Mouse (Mus musculus) heart, embryonic 10.5 days (tissue): ENCODE data around the gene Vwa2. TPM values are rescaled to one million over a fixed set of nuclear protein-coding genes. Genes with fewer than 3 reads are reported as not detected.
A peak's percentile ranks its signal among the peaks of the same experiment; 100 is the strongest.

ENCODE experiments used
- DNase-seq: peaks from one replicate; pipeline ENCODE4 v3.0.0-alpha.2; 2017; ENCODE audit warnings: low spot score
- H3K27ac ChIP-seq: fragments of 300-500 bp; sonication (generic); 2 replicates; pipeline ENCODE4 v1.5.1; 2016; ENCODE audit warnings: mild to moderate bottlenecking
- H3K27me3 ChIP-seq: fragments of 300-500 bp; sonication (generic); 2 replicates; pipeline ENCODE4 v1.6.1; 2016; ENCODE audit warnings: mild to moderate bottlenecking; ENCODE audit not compliant: poor library complexity, insufficient read depth, severe bottlenecking
- H3K36me3 ChIP-seq: fragments of 300-500 bp; sonication (generic); 2 replicates; pipeline ENCODE4 v1.6.1; 2016; ENCODE audit warnings: mild to moderate bottlenecking, moderate library complexity
- H3K4me1 ChIP-seq: fragments of 300-500 bp; sonication (generic); 2 replicates; pipeline ENCODE4 v1.6.1; 2016; ENCODE audit warnings: mild to moderate bottlenecking
- H3K4me3 ChIP-seq: fragments of 300-500 bp; sonication (generic); 2 replicates; pipeline ENCODE4 v1.5.1; 2016; ENCODE audit warnings: mild to moderate bottlenecking, moderate library complexity
- H3K9me3 ChIP-seq: fragments of 300-500 bp; sonication (generic); 2 replicates; pipeline ENCODE4 v1.6.1; 2016; ENCODE audit warnings: mild to moderate bottlenecking, moderate library complexity
- WGBS: fragments of 180-500 bp; shearing (Covaris S2); methylation state at CpG from one replicate; pipeline ENCODE4 v1.1.7; 2016; 5-methylcytosine and 5-hydroxymethylcytosine counted together
- polyA plus RNA-seq: library from polyadenylated mRNA; unstranded; fragments of >200 nt; fragmentation: Nextera tagmentation; extraction: Ambion mirVana; gene quantifications from 2 replicates; pipeline ENCODE4 v1.2.1, GENCODE M21; 2016

The Vwa2 gene
- polyA plus RNA-seq, 1 experiment from 2014 or later = 1.9 TPM

DNA sequence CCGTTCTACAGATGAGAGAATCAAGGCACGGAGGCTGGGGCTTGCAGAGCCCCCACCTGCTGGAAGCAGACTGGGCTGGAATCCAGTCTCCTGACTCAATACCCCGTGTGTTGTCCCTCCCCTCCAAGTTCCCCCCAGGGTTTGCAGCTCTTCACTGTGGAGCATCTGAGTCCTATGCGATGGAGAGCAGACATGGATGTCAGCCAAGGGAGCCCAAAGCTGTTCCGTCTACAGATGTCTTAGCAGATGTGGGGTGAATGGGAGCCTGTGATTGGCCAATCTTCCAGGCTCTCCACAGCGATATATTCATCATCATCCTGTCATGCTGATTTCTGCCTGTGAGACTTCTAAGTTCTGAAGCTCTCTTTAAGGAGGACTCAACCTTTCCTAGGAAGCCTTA, 3.3 kb downstream of the Vwa2 start:
- 69% methylated on average over 6 of the region's 6 CpGs for WGBS
- no peak overlapping the region for H3K4me3 ChIP-seq
- H3K27ac ChIP-seq = no peak overlapping the region
- no peak for DNase-seq
- H3K27me3 ChIP-seq = peaks cover 85% of the 10 kb centered on the region
- H3K36me3 ChIP-seq = no peaks in the 10 kb centered on the region
- no peaks in the 10 kb centered on the region for H3K9me3 ChIP-seq
- peaks cover 36% of the 10 kb centered on the region for H3K4me1 ChIP-seq

DNA sequence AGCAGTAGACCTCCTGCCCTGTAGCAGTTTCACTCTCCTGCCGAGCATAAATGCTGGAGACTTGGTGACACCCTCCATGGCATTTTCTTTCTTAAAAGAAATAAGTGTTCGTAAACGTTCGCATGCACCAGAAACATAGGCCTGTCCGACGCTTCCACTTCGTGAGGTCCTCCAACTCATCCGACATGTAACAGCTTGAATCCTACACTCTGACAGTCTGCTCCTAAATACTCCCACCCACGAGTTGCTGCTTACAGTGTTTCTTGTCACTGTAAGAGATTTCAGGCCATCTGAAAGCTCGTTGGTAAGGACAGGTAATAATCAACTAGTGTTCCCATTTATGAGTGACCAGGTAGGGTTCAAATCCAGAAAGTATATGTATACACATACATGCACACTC, 13.8 kb downstream of the Vwa2 start:
- H3K36me3 ChIP-seq = no peaks in the 10 kb centered on the region
- peaks cover 26% of the 10 kb centered on the region for H3K4me1 ChIP-seq
- no peak for DNase-seq
- WGBS = 78% methylated on average over 10 of the region's 10 CpGs
- no peak overlapping the region for H3K27ac ChIP-seq
- peaks cover 4% of the 10 kb centered on the region; the same call in 1 of the 2 replicates for H3K27me3 ChIP-seq
- no peaks in the 10 kb centered on the region for H3K9me3 ChIP-seq
- H3K4me3 ChIP-seq = no peak overlapping the region

DNA sequence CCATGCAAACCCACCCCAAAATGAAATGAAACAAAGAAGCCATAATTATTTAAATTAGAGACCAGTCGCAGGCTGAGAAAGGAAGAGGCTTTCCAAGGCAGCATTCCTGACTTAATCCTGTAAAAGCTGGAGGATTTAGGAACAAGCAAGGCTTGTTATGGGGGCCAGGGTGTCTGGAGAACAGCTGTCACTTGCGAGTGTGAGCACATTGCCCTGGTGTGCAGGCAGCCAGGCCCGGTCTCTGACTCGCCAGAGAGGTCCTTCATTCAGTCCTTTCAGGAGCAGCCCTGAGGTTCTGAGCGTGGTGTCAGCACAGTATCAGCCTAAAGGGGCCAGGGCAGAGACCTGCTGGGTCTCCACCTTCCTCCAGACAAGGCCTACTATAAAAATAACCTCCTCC, 14.6 kb downstream of the Vwa2 start:
- Histone ChIP-seq H3K27me3 (no peaks in the 10 kb centered on the region), H3K9me3 (no peaks in the 10 kb centered on the region), H3K36me3 (no peaks in the 10 kb centered on the region), H3K27ac (no peak overlapping the region), H3K4me3 (no peak overlapping the region), H3K4me1 (peaks cover 18% of the 10 kb centered on the region)
- WGBS = 55% methylated on average over 5 of the region's 5 CpGs
- no peak for DNase-seq

GRCm38 (mm10) chr19:56891438-56891837, 17.4 kb downstream of the Vwa2 start:
- DNase-seq = no peak
- H3K27ac ChIP-seq = 0 out of 2 replicates have a peak overlapping the region, but pooled peaks have one; percentile 10

DNA sequence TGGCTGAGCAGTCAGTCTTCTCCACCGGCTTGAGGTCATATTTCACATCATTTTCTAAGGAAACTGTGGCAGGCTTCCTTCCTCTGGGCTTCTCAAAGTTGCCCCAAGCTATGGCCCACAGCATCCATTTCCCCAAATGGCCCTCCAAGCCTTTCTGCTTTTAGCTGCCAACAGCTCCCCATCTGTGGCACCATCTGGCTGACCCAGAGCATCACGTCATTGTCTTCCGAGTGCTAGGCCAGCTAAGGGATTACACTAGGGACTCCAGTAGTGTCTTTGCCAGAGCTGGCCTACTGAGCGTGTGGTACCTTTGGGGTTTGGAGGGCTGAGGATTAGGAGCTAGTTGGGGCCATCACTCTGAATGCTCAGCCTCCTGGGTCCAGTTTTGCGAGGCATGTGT, 18.5 kb downstream of the Vwa2 start:
- no peaks in the 10 kb centered on the region for H3K27me3 ChIP-seq
- no peak overlapping the region for H3K27ac ChIP-seq
- no peak for DNase-seq
- no peak overlapping the region for H3K4me3 ChIP-seq
- H3K4me1 ChIP-seq = peaks cover 18% of the 10 kb centered on the region
- H3K9me3 ChIP-seq = no peaks in the 10 kb centered on the region
- 86% methylated on average over 5 of the region's 5 CpGs for WGBS
- no peaks in the 10 kb centered on the region for H3K36me3 ChIP-seq

More at GRCm38 (mm10) chr19:56891438-56891837, 17.4 kb downstream of the Vwa2 start:
- WGBS = 46% methylated on average over 2 of the region's 2 CpGs
- Histone ChIP-seq H3K27me3 (no peaks in the 10 kb centered on the region), H3K36me3 (no peaks in the 10 kb centered on the region), H3K4me1 (peaks cover 17% of the 10 kb centered on the region), H3K9me3 (no peaks in the 10 kb centered on the region), H3K4me3 (no peak overlapping the region)

- Histone ChIP-seq H3K4me1 (peaks cover 18% of the 10 kb centered on the region), H3K36me3 (no peaks in the 10 kb centered on the region), H3K27me3 (no peaks in the 10 kb centered on the region), H3K4me3 (no peak overlapping the region), H3K9me3 (no peaks in the 10 kb centered on the region), H3K27ac (no peak overlapping the region)
- DNase-seq = no peak
- WGBS = 77% methylated on average over 5 of the region's 5 CpGs
These were observed 19.3 kb downstream of the Vwa2 start for GRCm38 (mm10) chr19:56893326-56893725.

DNA sequence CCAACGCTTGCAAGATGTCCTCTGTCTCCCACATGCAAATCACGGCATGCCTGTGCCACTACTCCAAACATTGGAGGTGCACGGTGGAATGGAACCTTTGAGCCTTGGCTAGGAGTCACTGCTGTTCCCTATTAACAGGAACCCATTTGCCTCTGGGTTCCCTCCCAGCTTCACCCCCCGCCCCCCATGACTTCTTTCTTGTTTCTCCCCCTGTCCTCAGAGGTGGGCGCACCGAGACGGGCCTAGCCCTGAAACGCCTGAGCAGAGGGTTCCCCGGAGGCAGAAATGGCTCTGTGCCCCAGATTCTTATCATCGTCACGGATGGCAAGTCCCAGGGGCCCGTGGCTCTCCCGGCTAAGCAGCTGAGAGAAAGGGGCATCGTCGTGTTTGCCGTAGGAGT, 23.6 kb downstream of the Vwa2 start:
- no peak for DNase-seq
- H3K4me1 ChIP-seq = peaks cover 10% of the 10 kb centered on the region
- H3K9me3 ChIP-seq = no peaks in the 10 kb centered on the region
- H3K36me3 ChIP-seq = no peaks in the 10 kb centered on the region
- H3K27ac ChIP-seq = no peak overlapping the region
- no peak overlapping the region for H3K4me3 ChIP-seq
- H3K27me3 ChIP-seq = peaks cover 14% of the 10 kb centered on the region; the same call in 1 of the 2 replicates
- WGBS = 82% methylated on average over 16 of the region's 16 CpGs

GRCm38 (mm10) chr19:56904095-56904494, 30.0 kb downstream of the Vwa2 start:
- Histone ChIP-seq H3K4me1 (peaks cover 15% of the 10 kb centered on the region), H3K27me3 (peaks cover 25% of the 10 kb centered on the region), H3K36me3 (no peaks in the 10 kb centered on the region), H3K4me3 (no peak overlapping the region), H3K9me3 (no peaks in the 10 kb centered on the region), H3K27ac (no peak overlapping the region)
- no peak for DNase-seq
- 76% methylated on average over 3 of the region's 3 CpGs for WGBS

DNA sequence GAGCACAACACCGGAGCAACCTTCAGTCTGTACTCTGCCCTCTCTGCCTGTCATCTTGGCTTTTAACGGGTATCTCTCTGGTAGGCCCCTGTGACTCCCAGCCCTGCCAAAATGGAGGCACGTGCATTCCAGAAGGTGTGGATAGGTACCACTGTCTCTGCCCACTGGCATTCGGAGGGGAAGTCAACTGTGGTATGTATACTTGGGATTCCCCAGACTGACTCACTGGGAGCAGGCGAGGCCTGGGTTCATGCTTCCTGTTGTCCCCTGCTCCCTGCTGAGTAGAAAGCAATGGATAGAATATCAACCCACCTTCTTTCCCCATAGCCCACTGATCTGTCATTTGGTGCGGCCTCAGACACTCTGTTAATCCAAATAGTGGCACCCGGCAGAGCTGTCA, 31.3 kb downstream of the Vwa2 start:
- 73% methylated on average over 7 of the region's 7 CpGs for whole genome bisulfite sequencing
- H3K9me3 ChIP-seq = no peaks in the 10 kb centered on the region
- H3K27me3 ChIP-seq = peaks cover 25% of the 10 kb centered on the region
- H3K4me1 ChIP-seq = peaks cover 19% of the 10 kb centered on the region
- H3K27ac ChIP-seq = no peak overlapping the region
- no peak overlapping the region for H3K4me3 ChIP-seq
- H3K36me3 ChIP-seq = no peaks in the 10 kb centered on the region
- no peak for DNase-seq

GRCm38 (mm10) chr19:56907850-56908249, 33.8 kb downstream of the Vwa2 start:
- Histone ChIP-seq H3K36me3 (no peaks in the 10 kb centered on the region), H3K4me3 (no peak overlapping the region), H3K9me3 (no peaks in the 10 kb centered on the region), H3K4me1 (peaks cover 14% of the 10 kb centered on the region), H3K27ac (no peak overlapping the region), H3K27me3 (peaks cover 9% of the 10 kb centered on the region)
- WGBS = 37% methylated on average over 3 of the region's 3 CpGs
- DNase-seq = no peak

DNA sequence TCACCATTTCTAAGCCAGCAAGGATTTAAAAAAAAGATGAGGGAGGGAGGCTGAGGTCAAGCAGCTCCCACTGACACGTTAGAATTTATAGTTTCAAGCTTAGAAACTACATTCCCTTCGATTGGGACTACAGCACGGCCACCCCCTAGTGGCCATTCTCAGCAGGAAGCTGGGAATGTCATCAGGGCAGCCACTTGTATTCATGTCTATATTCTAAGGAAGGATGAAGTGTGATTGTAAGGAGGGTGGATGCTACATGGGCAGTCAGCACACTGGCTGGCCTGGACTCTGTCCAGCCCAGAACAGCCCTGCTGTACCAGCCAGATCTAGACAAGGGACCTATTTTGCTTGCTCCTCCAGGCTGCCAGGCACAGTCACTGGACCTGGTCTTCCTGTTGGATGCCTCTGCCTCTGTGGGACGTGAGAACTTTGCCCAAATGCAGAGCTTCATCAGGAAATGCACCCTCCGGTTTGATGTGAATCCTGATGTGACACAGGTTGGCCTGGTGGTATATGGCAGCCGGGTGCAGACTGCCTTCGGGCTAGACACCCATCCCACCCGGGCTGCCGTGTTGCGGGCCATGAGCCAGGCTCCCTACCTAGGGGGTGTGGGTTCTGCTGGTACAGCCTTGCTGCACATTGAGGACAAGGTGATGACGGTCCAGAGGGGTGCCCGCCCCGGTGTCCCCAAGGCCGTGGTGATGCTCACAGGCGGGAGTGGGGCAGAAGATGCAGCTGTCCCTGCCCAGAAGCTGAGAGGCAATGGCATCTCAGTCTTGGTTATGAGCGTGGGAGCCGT, 34.6 kb downstream of the Vwa2 start:
- H3K27me3 ChIP-seq = peaks cover 8% of the 10 kb centered on the region; the same call in 1 of the 2 replicates
- no peaks in the 10 kb centered on the region for H3K36me3 ChIP-seq
- 73% methylated on average over 17 of the region's 17 CpGs for WGBS
- H3K27ac ChIP-seq = no peak overlapping the region
- no peak for DNase-seq
- no peak overlapping the region for H3K4me3 ChIP-seq
- H3K9me3 ChIP-seq = no peaks in the 10 kb centered on the region
- peaks cover 14% of the 10 kb centered on the region for H3K4me1 ChIP-seq

DNA sequence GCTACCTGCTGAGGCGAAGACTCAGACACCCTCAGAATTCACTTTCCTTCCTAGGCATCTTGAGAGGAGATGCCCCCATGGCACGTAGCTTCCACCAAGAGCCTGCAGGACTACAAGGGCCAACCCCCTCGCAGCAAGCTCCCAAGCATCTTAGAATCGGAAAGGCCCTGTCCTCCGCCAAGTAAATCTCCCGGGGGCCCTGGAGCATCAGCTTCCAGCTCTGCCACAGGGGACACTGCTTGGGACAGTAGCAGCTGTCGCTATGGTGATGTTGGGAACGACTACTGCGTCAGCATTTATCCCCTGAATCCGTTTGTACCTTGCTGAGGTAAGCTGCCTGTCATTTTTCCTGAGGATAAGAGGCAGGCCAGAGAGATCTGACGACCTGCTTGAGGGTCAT, 36.5 kb downstream of the Vwa2 start:
- peaks cover 3% of the 10 kb centered on the region; the same call in 1 of the 2 replicates for H3K27me3 ChIP-seq
- H3K9me3 ChIP-seq = no peaks in the 10 kb centered on the region

DNA sequence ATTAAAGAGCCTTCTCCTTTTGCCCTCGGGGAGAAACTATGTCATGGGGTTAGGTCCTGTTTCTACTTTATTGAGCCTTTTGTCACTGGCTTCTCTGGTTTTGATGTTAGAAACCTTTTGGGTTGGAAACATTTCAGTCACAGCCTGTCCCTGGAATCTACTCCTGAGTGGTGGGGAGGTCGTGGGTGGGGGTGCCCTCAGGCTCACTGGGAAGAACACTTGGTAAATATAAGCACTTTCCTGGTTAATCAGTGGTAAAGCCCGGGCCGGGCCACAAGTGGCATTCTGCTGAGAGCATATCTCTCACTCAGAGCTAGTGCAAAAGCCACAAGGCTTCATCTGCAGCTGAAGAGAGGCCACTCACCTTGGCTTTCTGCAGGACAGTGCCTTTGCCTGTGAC, 39.7 kb downstream of the Vwa2 start:
- Histone ChIP-seq H3K4me1 (peaks cover 8% of the 10 kb centered on the region; the same call in 1 of the 2 replicates), H3K36me3 (peaks cover 4% of the 10 kb centered on the region; the same call in 1 of the 2 replicates), H3K9me3 (no peaks in the 10 kb centered on the region), H3K27me3 (peaks cover 15% of the 10 kb centered on the region), H3K4me3 (no peak overlapping the region), H3K27ac (no peak overlapping the region)
- 75% methylated on average over 4 of the region's 4 CpGs for WGBS
- no peak for DNase-seq

More for the DNA sequence above, 36.5 kb downstream of the Vwa2 start:
- DNase-seq = no peak
- Histone ChIP-seq H3K4me1 (peaks cover 14% of the 10 kb centered on the region), H3K36me3 (peaks cover 4% of the 10 kb centered on the region; the same call in 1 of the 2 replicates), H3K27ac (no peak overlapping the region), H3K4me3 (no peak overlapping the region)
- WGBS = 62% methylated on average over 11 of the region's 11 CpGs
